Mouse (Mus musculus) lung, adult 2 months (tissue): ENCODE data around the gene Tmprss9.

Experiments
- CTCF ChIP-seq: fragments of 200-500 bp; IDR thresholded peaks from 2 replicates; pipeline ENCODE4 v1.5.1; 2011; ENCODE audit warnings: mild to moderate bottlenecking, low read length, control low read depth; ENCODE audit not compliant: insufficient read depth
- POLR2A ChIP-seq: fragments of 200-500 bp; IDR thresholded peaks from 2 replicates; pipeline ENCODE4 v1.6.1; 2011; ENCODE audit warnings: low read depth, mild to moderate bottlenecking, control low read depth, low read length, borderline replicate concordance; ENCODE audit errors: extremely low read depth

- no peak for TF ChIP-seq CTCF
- no peak for TF ChIP-seq POLR2A
Measured at GRCm38 (mm10) chr10:80856267-80856666, 15.4 kb upstream of the Tmprss9 start.
